Mouse (Mus musculus): Measurements from ENCODE around the gene Rad23b.
"Not testable (repeated sequence)": the region's sequence is repeated elsewhere in the genome, so short reads cannot be mapped to it uniquely, and the experiment has no call there.

Gene Rad23b

DNA sequence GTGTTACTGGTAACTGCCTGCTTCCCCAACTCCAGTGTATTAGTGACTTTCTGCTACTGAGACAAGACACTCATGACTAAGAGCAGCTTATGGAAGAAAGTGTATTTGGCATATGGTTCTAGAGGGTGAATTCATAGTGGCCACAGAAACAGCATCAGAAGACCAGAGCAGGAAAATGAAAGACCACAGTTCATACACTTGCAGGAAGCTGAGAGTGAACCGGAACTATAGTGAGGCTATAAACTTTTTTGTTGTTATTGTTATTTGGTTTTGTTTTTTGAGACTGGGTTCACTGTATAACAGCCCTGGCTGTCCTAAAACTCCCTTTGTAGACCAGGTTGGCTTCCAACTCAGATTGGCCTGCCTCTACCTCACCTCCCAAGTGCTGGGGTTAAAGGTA is 6.0 kb downstream of the Rad23b start:
- no peak for DNase-seq (ENCODE audit: low spot score)

- DNase-seq (ENCODE audit: low spot score): no peak
Measured at GRCm38 (mm10) chr4:55356726-55357125, 6.9 kb downstream of the Rad23b start.

GRCm38 (mm10) chr4:55363866-55364265 is 14.0 kb downstream of the Rad23b start:
- no peak for DNase-seq (ENCODE audit: low spot score)

- DNase-seq (ENCODE audit: low spot score): no peak
Measured at GRCm38 (mm10) chr4:55364374-55364773, 14.5 kb downstream of the Rad23b start.

- DNase-seq (ENCODE audit: low spot score): no peak
Measured at GRCm38 (mm10) chr4:55366014-55366413, 16.2 kb downstream of the Rad23b start.

DNA sequence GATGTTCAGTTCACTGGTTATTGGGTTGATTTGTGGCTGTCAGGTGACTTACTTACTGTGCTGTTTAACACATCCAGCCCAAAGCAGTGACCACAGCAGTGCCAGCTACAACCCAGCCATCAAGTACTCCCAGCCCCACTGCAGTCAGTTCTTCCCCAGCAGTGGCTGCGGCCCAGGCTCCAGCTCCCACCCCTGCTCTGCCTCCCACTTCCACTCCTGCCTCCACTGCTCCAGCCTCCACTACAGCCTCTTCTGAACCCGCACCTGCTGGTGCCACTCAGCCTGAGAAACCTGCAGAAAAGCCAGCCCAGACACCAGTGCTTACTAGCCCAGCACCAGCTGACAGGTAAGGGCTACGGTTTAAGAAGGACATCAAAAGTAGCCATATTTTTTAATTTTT is 20.3 kb downstream of the Rad23b start:
- DNase-seq (ENCODE audit: low spot score): no peak

- no peak for DNase-seq (ENCODE audit: low spot score)
Measured at GRCm38 (mm10) chr4:55371355-55371754, 21.5 kb downstream of the Rad23b start.

DNA sequence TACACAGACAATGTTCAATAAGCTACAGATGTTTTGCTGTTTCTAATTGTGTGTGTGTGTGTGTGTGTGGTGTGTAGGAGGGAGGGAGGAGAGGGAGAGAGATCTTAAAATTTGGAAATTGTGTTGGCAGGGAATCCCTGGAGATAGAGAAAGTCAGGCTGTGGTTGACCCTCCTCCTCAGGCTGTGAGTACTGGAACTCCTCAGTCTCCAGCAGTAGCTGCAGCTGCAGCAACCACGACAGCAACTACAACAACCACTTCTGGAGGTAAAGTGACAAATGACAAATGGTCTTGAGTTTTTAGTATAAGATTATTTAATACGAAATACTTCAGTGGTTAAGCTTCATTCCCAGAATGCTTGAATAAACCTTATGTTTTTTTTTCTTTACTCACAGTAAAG is 32.5 kb downstream of the Rad23b start:
- DNase-seq (ENCODE audit: low spot score): no peak

- no peak for DNase-seq (ENCODE audit: low spot score)
Measured at GRCm38 (mm10) chr4:55386768-55387167, 36.9 kb downstream of the Rad23b start.

- DNase-seq (ENCODE audit: low spot score): no peak
Measured at GRCm38 (mm10) chr4:55391480-55391879, 41.6 kb downstream of the Rad23b start.

- no peak for DNase-seq (ENCODE audit: low spot score)
Measured at GRCm38 (mm10) chr4:55392445-55392844, 42.6 kb downstream of the Rad23b start.

DNA sequence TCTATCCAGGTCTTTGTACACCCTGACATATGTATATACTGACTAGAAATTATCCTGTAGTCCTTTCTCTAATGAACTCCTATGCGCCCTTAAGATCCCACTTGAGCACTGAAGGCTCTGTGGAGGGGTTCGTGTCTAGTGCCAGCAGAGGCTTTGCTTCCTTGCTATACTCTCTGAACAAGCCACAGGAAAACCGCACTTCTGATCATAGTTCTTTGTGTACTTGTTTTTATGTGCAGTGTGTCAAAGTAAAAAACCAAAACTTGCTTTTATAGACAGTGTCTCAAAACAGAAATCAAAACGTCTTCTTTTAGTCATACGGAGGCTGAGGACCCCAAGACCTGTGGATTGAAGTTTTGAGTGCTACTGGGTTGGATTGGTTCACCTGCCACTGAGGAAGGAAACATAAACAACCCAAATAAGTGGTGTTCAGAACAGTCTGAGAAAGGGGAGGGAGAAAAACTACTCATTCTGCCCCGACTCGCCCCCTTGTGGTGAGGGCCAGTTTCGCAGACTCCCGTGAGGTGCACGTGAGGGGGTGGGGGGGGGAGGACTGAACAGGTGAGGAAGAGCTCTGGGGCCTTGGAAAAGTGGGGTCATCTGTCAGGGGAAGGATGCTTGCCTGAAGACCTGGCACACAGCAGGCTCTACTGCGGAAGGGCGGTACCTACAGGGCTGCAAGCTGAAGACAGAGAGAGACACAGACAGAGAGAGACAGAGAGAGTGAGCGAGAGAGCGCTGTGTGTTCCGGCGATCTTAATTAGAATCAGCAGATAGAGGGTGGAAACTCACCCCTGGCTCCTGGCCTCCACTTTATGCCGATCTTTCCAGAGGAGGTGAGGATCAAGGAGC is 48.3 kb downstream of the Rad23b start:
- DNase-seq (ENCODE audit: low spot score): peak; percentile 15

- DNase-seq (ENCODE audit: low spot score): no peak
Measured at GRCm38 (mm10) chr4:55398901-55399300, 49.1 kb downstream of the Rad23b start.

DNA sequence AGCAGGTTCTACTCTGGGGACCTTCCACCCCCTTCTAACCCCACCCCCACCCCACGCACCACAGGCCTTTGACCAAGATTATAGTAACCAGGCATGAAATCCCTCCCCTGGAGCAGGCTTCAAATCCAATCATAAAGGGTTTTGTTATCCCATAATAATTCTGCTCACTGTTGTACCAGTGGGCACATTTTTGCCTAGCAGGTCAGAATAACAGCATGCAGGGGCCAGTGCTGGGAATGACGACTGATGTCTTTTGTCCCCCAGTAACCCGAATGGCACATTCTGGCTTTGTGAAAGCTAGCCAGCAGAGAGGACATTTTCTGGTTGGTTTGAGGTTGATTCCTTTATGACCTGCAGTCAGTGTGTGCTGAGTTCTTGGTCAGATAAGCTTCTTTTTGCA is 55.5 kb downstream of the Rad23b start:
- no peak for DNase-seq (ENCODE audit: low spot score)

DNA sequence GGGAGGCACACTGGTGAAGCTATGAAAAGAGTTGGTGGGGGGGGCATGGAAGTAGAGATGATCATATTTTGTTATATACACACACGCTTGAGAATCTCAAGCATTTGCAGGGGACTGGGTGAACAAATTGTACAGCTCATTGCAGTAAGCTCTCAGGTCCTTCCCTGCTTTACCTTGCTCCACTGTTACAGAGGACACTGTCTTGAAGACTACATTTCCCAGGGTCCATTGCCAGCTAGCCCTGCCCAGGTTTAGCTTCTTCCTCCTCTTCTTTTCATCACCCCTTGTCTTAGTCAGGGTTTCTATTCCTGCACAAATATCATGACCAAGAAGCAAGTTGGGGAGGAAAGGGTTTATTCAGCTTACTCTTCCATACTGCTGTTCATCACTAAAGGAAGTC is 56.7 kb downstream of the Rad23b start:
- no peak for DNase-seq (ENCODE audit: low spot score)

- DNase-seq (ENCODE audit: low spot score): no peak
Measured at GRCm38 (mm10) chr4:55408081-55408480, 58.2 kb downstream of the Rad23b start.

GRCm38 (mm10) chr4:55409025-55409424 is 59.2 kb downstream of the Rad23b start:
- no peak for DNase-seq (ENCODE audit: low spot score)

GRCm38 (mm10) chr4:55409578-55410224 is 59.9 kb downstream of the Rad23b start:
- not testable (repeated sequence) for DNase-seq (ENCODE audit: low spot score)

- no peak for DNase-seq (ENCODE audit: low spot score)
Measured at GRCm38 (mm10) chr4:55415864-55416263, 66.0 kb downstream of the Rad23b start.

- no peak for DNase-seq (ENCODE audit: low spot score)
Measured at GRCm38 (mm10) chr4:55426250-55426649, 76.4 kb downstream of the Rad23b start.
